Mouse (Mus musculus): ENCODE data around the gene 4921511M17Rik. TPM values are rescaled to one million over a fixed set of nuclear protein-coding genes. Genes with fewer than 3 reads are reported as not detected.
"Not testable (repeated sequence)": the region's sequence is repeated elsewhere in the genome, so short reads cannot be mapped to it uniquely, and the experiment has no call there.

Gene 4921511M17Rik
- not detected in 2 replicates for polyA plus RNA-seq (2014; fragmentation: Nextera tagmentation; extraction: Ambion mirVana)

- not testable (repeated sequence) for DNase-seq (ENCODE audit: low spot score); H3K36me3 ChIP-seq (ENCODE audit: control insufficient read depth, insufficient read depth, low read length); H3K27me3 ChIP-seq (ENCODE audit: control insufficient read depth, insufficient read depth, low read length); H3K9me3 ChIP-seq (ENCODE audit: control insufficient read depth, low read length); H3K9ac ChIP-seq (ENCODE audit: low read length); H3K4me2 ChIP-seq (ENCODE audit: low read depth, severe bottlenecking); H3K4me3 ChIP-seq (ENCODE audit: low read depth, low read length); ATAC-seq (ENCODE audit: insufficient number of reproducible peaks, low FRiP score, low TSS enrichment, low read depth); H3K4me1 ChIP-seq (ENCODE audit: control insufficient read depth, insufficient read depth, low read length); H3K27ac ChIP-seq (replicated peaks; ENCODE audit: low read depth, low read length)
These were observed at the start of gene 4921511M17Rik for GRCm38 (mm10) chrX:154033727-154034126. Gene 4921511M17Rik, minus strand, starts transcription at chrX:154033827.

GRCm38 (mm10) chrX:154054939-154055338 lies 21.3 kb upstream of the 4921511M17Rik start, which contains the start of gene Gm10057:
Gene Gm10057, minus strand, starts transcription at chrX:154055039.
- not testable (repeated sequence) for DNase-seq (ENCODE audit: low spot score); H3K27ac ChIP-seq (replicated peaks; ENCODE audit: low read depth, low read length); H3K9ac ChIP-seq (ENCODE audit: low read length); ATAC-seq (ENCODE audit: insufficient number of reproducible peaks, low FRiP score, low TSS enrichment, low read depth); H3K36me3 ChIP-seq (ENCODE audit: control insufficient read depth, insufficient read depth, low read length); H3K9me3 ChIP-seq (ENCODE audit: control insufficient read depth, low read length); H3K4me2 ChIP-seq (ENCODE audit: low read depth, severe bottlenecking); H3K4me1 ChIP-seq (ENCODE audit: control insufficient read depth, insufficient read depth, low read length); H3K27me3 ChIP-seq (ENCODE audit: control insufficient read depth, insufficient read depth, low read length); H3K4me3 ChIP-seq (ENCODE audit: low read depth, low read length)

GRCm38 (mm10) chrX:154012540-154012939 lies 21.1 kb downstream of the 4921511M17Rik start, which contains the start of gene Samt1:
Gene Samt1, minus strand, starts transcription at chrX:154012640.
- not testable (repeated sequence) for ATAC-seq (ENCODE audit: insufficient number of reproducible peaks, low FRiP score, low TSS enrichment, low read depth); H3K36me3 ChIP-seq (ENCODE audit: control insufficient read depth, insufficient read depth, low read length); H3K27ac ChIP-seq (replicated peaks; ENCODE audit: low read depth, low read length)

GRCm38 (mm10) chrX:153976914-153977313 lies 56.7 kb downstream of the 4921511M17Rik start:
- not testable (repeated sequence) for H3K9me3 ChIP-seq (ENCODE audit: control insufficient read depth, low read length); H3K4me1 ChIP-seq (ENCODE audit: control insufficient read depth, insufficient read depth, low read length); H3K36me3 ChIP-seq (ENCODE audit: control insufficient read depth, insufficient read depth, low read length); H3K4me3 ChIP-seq (ENCODE audit: low read depth, low read length); H3K27me3 ChIP-seq (ENCODE audit: control insufficient read depth, insufficient read depth, low read length); H3K9ac ChIP-seq (ENCODE audit: low read length); H3K4me2 ChIP-seq (ENCODE audit: low read depth, severe bottlenecking); ATAC-seq (ENCODE audit: insufficient number of reproducible peaks, low FRiP score, low TSS enrichment, low read depth); DNase-seq (ENCODE audit: low spot score); H3K27ac ChIP-seq (replicated peaks; ENCODE audit: low read depth, low read length)
- no CpG with 5 or more reads among the region's 2 CpGs for WGBS

More at GRCm38 (mm10) chrX:154012540-154012939, 21.1 kb downstream of the 4921511M17Rik start, which contains the start of gene Samt1:
- not testable (repeated sequence) for H3K9ac ChIP-seq (ENCODE audit: low read length); H3K4me2 ChIP-seq (ENCODE audit: low read depth, severe bottlenecking); DNase-seq (ENCODE audit: low spot score); H3K4me3 ChIP-seq (ENCODE audit: low read depth, low read length); H3K9me3 ChIP-seq (ENCODE audit: control insufficient read depth, low read length); H3K4me1 ChIP-seq (ENCODE audit: control insufficient read depth, insufficient read depth, low read length); H3K27me3 ChIP-seq (ENCODE audit: control insufficient read depth, insufficient read depth, low read length)

- not testable (repeated sequence) for H3K27me3 ChIP-seq (ENCODE audit: control insufficient read depth, insufficient read depth, low read length); H3K4me3 ChIP-seq (ENCODE audit: low read depth, low read length); ATAC-seq (ENCODE audit: insufficient number of reproducible peaks, low FRiP score, low TSS enrichment, low read depth); H3K4me1 ChIP-seq (ENCODE audit: control insufficient read depth, insufficient read depth, low read length); H3K36me3 ChIP-seq (ENCODE audit: control insufficient read depth, insufficient read depth, low read length); H3K27ac ChIP-seq (replicated peaks; ENCODE audit: low read depth, low read length); H3K9me3 ChIP-seq (ENCODE audit: control insufficient read depth, low read length); DNase-seq (ENCODE audit: low spot score); H3K9ac ChIP-seq (ENCODE audit: low read length); H3K4me2 ChIP-seq (ENCODE audit: low read depth, severe bottlenecking)
- WGBS: 33% methylated on average over 4 of the region's 4 CpGs
These were observed 57.2 kb downstream of the 4921511M17Rik start for GRCm38 (mm10) chrX:153976467-153976866.

- Histone ChIP-seq H3K36me3 (ENCODE audit: control insufficient read depth, insufficient read depth, low read length) (no peaks in the 10 kb centered on the region), H3K27ac (replicated peaks; ENCODE audit: low read depth, low read length) (no peak overlapping the region), H3K4me3 (ENCODE audit: low read depth, low read length) (no peak overlapping the region), H3K4me2 (ENCODE audit: low read depth, severe bottlenecking) (no peak overlapping the region), H3K4me1 (ENCODE audit: control insufficient read depth, insufficient read depth, low read length) (no peaks in the 10 kb centered on the region), H3K9ac (ENCODE audit: low read length) (no peak overlapping the region), H3K9me3 (ENCODE audit: control insufficient read depth, low read length) (no peaks in the 10 kb centered on the region), H3K27me3 (ENCODE audit: control insufficient read depth, insufficient read depth, low read length) (no peaks in the 10 kb centered on the region)
- DNase-seq (ENCODE audit: low spot score): peak; percentile 17
- ATAC-seq (ENCODE audit: insufficient number of reproducible peaks, low FRiP score, low TSS enrichment, low read depth): no peak
- 22% methylated on average over 2 of the region's 2 CpGs for WGBS
These were observed 59.2 kb downstream of the 4921511M17Rik start for GRCm38 (mm10) chrX:153974450-153974849.

Other genes with a start within 250 kb of the 4921511M17Rik start
- 34.6 and 38.1 TPM in 2 replicates for gene Spin2c, start 201.6 kb downstream of the 4921511M17Rik start, polyA plus RNA-seq (2014; fragmentation: Nextera tagmentation; extraction: Ambion mirVana)
- gene Samt1, start 21.2 kb downstream of the 4921511M17Rik start, polyA plus RNA-seq (2014; fragmentation: Nextera tagmentation; extraction: Ambion mirVana): not detected in 2 replicates
- gene Gm10057, start 21.2 kb upstream of the 4921511M17Rik start, polyA plus RNA-seq (2014; fragmentation: Nextera tagmentation; extraction: Ambion mirVana): not detected in 2 replicates
- not detected in 2 replicates for gene Gm15140, start 86.9 kb upstream of the 4921511M17Rik start, polyA plus RNA-seq (2014; fragmentation: Nextera tagmentation; extraction: Ambion mirVana)

All from limb, embryonic 11.5 days (tissue).